Mouse (Mus musculus): ENCODE results near the gene Magix. TPM values are rescaled to one million over a fixed set of nuclear protein-coding genes. Genes with fewer than 3 reads are reported as not detected.

Magix gene
- polyA plus RNA-seq, 1 experiment from 2014 or later = 0.45 TPM

- peak; percentile 98 for ATAC-seq (ENCODE audit: low read depth)
These were observed 1.5 kb downstream of the Magix start for GRCm38 (mm10) chrX:7679405-7680056.

GRCm38 (mm10) chrX:7678986-7679385, 2.1 kb downstream of the Magix start:
- Histone ChIP-seq H3K9ac (ENCODE audit: low read length) (no peak overlapping the region), H3K4me1 (replicated peaks; ENCODE audit: control insufficient read depth, insufficient read depth, low read length) (peaks cover 3% of the 10 kb centered on the region), H3K36me3 (ENCODE audit: control insufficient read depth, insufficient read depth, low read length) (no peaks in the 10 kb centered on the region), H3K27ac (ENCODE audit: low read length) (no peak overlapping the region), H3K4me2 (ENCODE audit: low read depth, low read length) (no peak overlapping the region), H3K4me3 (ENCODE audit: low read length) (no peak overlapping the region), H3K9me3 (ENCODE audit: control insufficient read depth, low read length) (no peaks in the 10 kb centered on the region), H3K27me3 (ENCODE audit: control insufficient read depth, insufficient read depth, low read depth, low read length) (no peaks in the 10 kb centered on the region)
- WGBS = 37% methylated on average over 3 of the region's 3 CpGs
- ATAC-seq (ENCODE audit: low read depth) = no peak

More at GRCm38 (mm10) chrX:7679405-7680056, 1.5 kb downstream of the Magix start:
- no peaks in the 10 kb centered on the region for H3K36me3 ChIP-seq (ENCODE audit: control insufficient read depth, insufficient read depth, low read length)
- H3K27me3 ChIP-seq (ENCODE audit: control insufficient read depth, insufficient read depth, low read depth, low read length) = no peaks in the 10 kb centered on the region
- H3K4me1 ChIP-seq (replicated peaks; ENCODE audit: control insufficient read depth, insufficient read depth, low read length) = no peaks in the 10 kb centered on the region
- WGBS = 15% methylated on average over 27 of the region's 27 CpGs
- H3K9ac ChIP-seq (ENCODE audit: low read length) = peak overlapping the region; percentile 59
- H3K9me3 ChIP-seq (ENCODE audit: control insufficient read depth, low read length) = no peaks in the 10 kb centered on the region
- H3K4me3 ChIP-seq (ENCODE audit: low read length) = peak overlapping the region; percentile 37
- peak overlapping the region; percentile 56 for H3K4me2 ChIP-seq (ENCODE audit: low read depth, low read length)
- H3K27ac ChIP-seq (ENCODE audit: low read length) = 0 out of 2 replicates have a peak overlapping the region, but pooled peaks have one; percentile 27

- Histone ChIP-seq H3K27ac (ENCODE audit: low read length) (peak overlapping the region; percentile 72), H3K9ac (ENCODE audit: low read length) (peak overlapping the region; percentile 40), H3K4me3 (ENCODE audit: low read length) (peak overlapping the region; percentile 22), H3K36me3 (ENCODE audit: control insufficient read depth, insufficient read depth, low read length) (no peaks in the 10 kb centered on the region), H3K4me1 (replicated peaks; ENCODE audit: control insufficient read depth, insufficient read depth, low read length) (peaks cover 10% of the 10 kb centered on the region), H3K27me3 (ENCODE audit: control insufficient read depth, insufficient read depth, low read depth, low read length) (no peaks in the 10 kb centered on the region), H3K9me3 (ENCODE audit: control insufficient read depth, low read length) (no peaks in the 10 kb centered on the region), H3K4me2 (ENCODE audit: low read depth, low read length) (peak overlapping the region; percentile 58)
- WGBS = 39% methylated on average over 10 of the region's 10 CpGs
- ATAC-seq (ENCODE audit: low read depth) = no peak
These were observed 6.1 kb downstream of the Magix start for GRCm38 (mm10) chrX:7675001-7675380.

- 23% methylated on average over 28 of the region's 28 CpGs for WGBS
- H3K4me2 ChIP-seq (ENCODE audit: low read depth, low read length) = peak overlapping the region; percentile 58
- H3K27me3 ChIP-seq (ENCODE audit: control insufficient read depth, insufficient read depth, low read depth, low read length) = no peaks in the 10 kb centered on the region
- no peaks in the 10 kb centered on the region for H3K9me3 ChIP-seq (ENCODE audit: control insufficient read depth, low read length)
- H3K36me3 ChIP-seq (ENCODE audit: control insufficient read depth, insufficient read depth, low read length) = no peaks in the 10 kb centered on the region
- peak overlapping the region; percentile 40 for H3K9ac ChIP-seq (ENCODE audit: low read length)
- peak overlapping the region; percentile 72 for H3K27ac ChIP-seq (ENCODE audit: low read length)
- peak overlapping the region; percentile 22 for H3K4me3 ChIP-seq (ENCODE audit: low read length)
- peak; percentile 16; the same call in 1 of the 2 replicates for ATAC-seq (ENCODE audit: low read depth)
- peaks cover 10% of the 10 kb centered on the region for H3K4me1 ChIP-seq (replicated peaks; ENCODE audit: control insufficient read depth, insufficient read depth, low read length)
These were observed 6.6 kb downstream of the Magix start for GRCm38 (mm10) chrX:7674284-7675000.

GRCm38 (mm10) chrX:7673578-7674281, 7.3 kb downstream of the Magix start:
- H3K4me3 ChIP-seq (ENCODE audit: low read length) = peak overlapping the region; percentile 22
- peaks cover 10% of the 10 kb centered on the region for H3K4me1 ChIP-seq (replicated peaks; ENCODE audit: control insufficient read depth, insufficient read depth, low read length)
- H3K27me3 ChIP-seq (ENCODE audit: control insufficient read depth, insufficient read depth, low read depth, low read length) = no peaks in the 10 kb centered on the region
- H3K27ac ChIP-seq (ENCODE audit: low read length) = peak overlapping the region; percentile 72
- WGBS = 25% methylated on average over 12 of the region's 12 CpGs
- no peaks in the 10 kb centered on the region for H3K36me3 ChIP-seq (ENCODE audit: control insufficient read depth, insufficient read depth, low read length)
- H3K4me2 ChIP-seq (ENCODE audit: low read depth, low read length) = peak overlapping the region; percentile 58
- no peaks in the 10 kb centered on the region for H3K9me3 ChIP-seq (ENCODE audit: control insufficient read depth, low read length)
- 0 out of 2 replicates have a peak, but pooled peaks have one; percentile 8 for ATAC-seq (ENCODE audit: low read depth)
- peak overlapping the region; percentile 40 for H3K9ac ChIP-seq (ENCODE audit: low read length)

- Histone ChIP-seq H3K36me3 (ENCODE audit: control insufficient read depth, insufficient read depth, low read length) (no peaks in the 10 kb centered on the region), H3K4me2 (ENCODE audit: low read depth, low read length) (no peak overlapping the region), H3K27ac (ENCODE audit: low read length) (no peak overlapping the region), H3K9me3 (ENCODE audit: control insufficient read depth, low read length) (no peaks in the 10 kb centered on the region), H3K9ac (ENCODE audit: low read length) (no peak overlapping the region), H3K4me3 (ENCODE audit: low read length) (no peak overlapping the region), H3K4me1 (replicated peaks; ENCODE audit: control insufficient read depth, insufficient read depth, low read length) (peaks cover 10% of the 10 kb centered on the region), H3K27me3 (ENCODE audit: control insufficient read depth, insufficient read depth, low read depth, low read length) (no peaks in the 10 kb centered on the region)
- WGBS = 32% methylated on average over 6 of the region's 6 CpGs
- no peak for ATAC-seq (ENCODE audit: low read depth)
These were observed 8.3 kb downstream of the Magix start for GRCm38 (mm10) chrX:7672739-7673138.

GRCm38 (mm10) chrX:7670921-7671623, 10.0 kb downstream of the Magix start, which contains the start of gene Plp2:
Gene Plp2, minus strand, starts transcription at chrX:7671390.
- 17% methylated on average over 25 of the region's 36 CpGs for WGBS
- ATAC-seq (ENCODE audit: low read depth) = peak; percentile 62
- H3K27ac ChIP-seq (ENCODE audit: low read length) = peak within 1 kb of the TSS; percentile 89

GRCm38 (mm10) chrX:7670390-7670881, 10.6 kb downstream of the Magix start:
- H3K4me1 ChIP-seq (replicated peaks; ENCODE audit: control insufficient read depth, insufficient read depth, low read length) = peaks cover 10% of the 10 kb centered on the region
- no peaks in the 10 kb centered on the region for H3K36me3 ChIP-seq (ENCODE audit: control insufficient read depth, insufficient read depth, low read length)
- peak overlapping the region; percentile 89 for H3K27ac ChIP-seq (ENCODE audit: low read length)
- H3K9me3 ChIP-seq (ENCODE audit: control insufficient read depth, low read length) = no peaks in the 10 kb centered on the region
- 16% methylated on average over 18 of the region's 19 CpGs for WGBS
- peak; percentile 81 for ATAC-seq (ENCODE audit: low read depth)
- peak overlapping the region; percentile 56 for H3K4me3 ChIP-seq (ENCODE audit: low read length)
- H3K4me2 ChIP-seq (ENCODE audit: low read depth, low read length) = peak overlapping the region; percentile 55
- no peaks in the 10 kb centered on the region for H3K27me3 ChIP-seq (ENCODE audit: control insufficient read depth, insufficient read depth, low read depth, low read length)
- peak overlapping the region; percentile 68 for H3K9ac ChIP-seq (ENCODE audit: low read length)

More at GRCm38 (mm10) chrX:7670921-7671623, 10.0 kb downstream of the Magix start, which contains the start of gene Plp2:
- no peaks in the 10 kb centered on the region for H3K27me3 ChIP-seq (ENCODE audit: control insufficient read depth, insufficient read depth, low read depth, low read length)
- no peaks in the 10 kb centered on the region for H3K36me3 ChIP-seq (ENCODE audit: control insufficient read depth, insufficient read depth, low read length)
- peaks cover 10% of the 10 kb centered on the region for H3K4me1 ChIP-seq (replicated peaks; ENCODE audit: control insufficient read depth, insufficient read depth, low read length)
- peak within 1 kb of the TSS; percentile 55 for H3K4me2 ChIP-seq (ENCODE audit: low read depth, low read length)
- peak within 1 kb of the TSS; percentile 56 for H3K4me3 ChIP-seq (ENCODE audit: low read length)
- peak within 1 kb of the TSS; percentile 68 for H3K9ac ChIP-seq (ENCODE audit: low read length)
- H3K9me3 ChIP-seq (ENCODE audit: control insufficient read depth, low read length) = no peaks in the 10 kb centered on the region

All from lung, embryonic 16.5 days (tissue).